Mouse (Mus musculus) liver, adult (tissue): ENCODE data around the gene Orm2.

Source experiments
- GATA4 ChIP-seq: IDR thresholded peaks from 2 replicates; pipeline ENCODE4 v1.6.1; 2014; ENCODE audit warnings: mild to moderate bottlenecking, low read length; ENCODE audit not compliant: insufficient replicate concordance

Orm2 gene

GRCm38 (mm10) chr4:63362150-63362549, at the start of gene Orm2:
Gene Orm2 (plus strand): TSS chr4:63362449.
- no peak for TF ChIP-seq GATA4

GRCm38 (mm10) chr4:63314063-63314462, 48.2 kb upstream of the Orm2 start:
- no peak for TF ChIP-seq GATA4

GRCm38 (mm10) chr4:63316076-63316746, 46.0 kb upstream of the Orm2 start:
- no peak for TF ChIP-seq GATA4

GRCm38 (mm10) chr4:63323275-63323815, 38.9 kb upstream of the Orm2 start:
- TF ChIP-seq GATA4, result no peak

- no peak for TF ChIP-seq GATA4
These were observed 28.8 kb upstream of the Orm2 start for GRCm38 (mm10) chr4:63333403-63333802.

GRCm38 (mm10) chr4:63338414-63339076, 23.7 kb upstream of the Orm2 start:
- TF ChIP-seq GATA4, result no peak

- TF ChIP-seq GATA4, result no peak
These were observed 19.8 kb upstream of the Orm2 start for GRCm38 (mm10) chr4:63342491-63342890.

GRCm38 (mm10) chr4:63343608-63344007, 18.6 kb upstream of the Orm2 start:
- TF ChIP-seq GATA4, result no peak

GRCm38 (mm10) chr4:63344295-63344694, 18.0 kb upstream of the Orm2 start, which contains the start of gene Orm1:
Gene Orm1 (plus strand): TSS chr4:63344560.
- TF ChIP-seq GATA4, result no peak

- no peak for TF ChIP-seq GATA4
These were observed 17.0 kb upstream of the Orm2 start for GRCm38 (mm10) chr4:63345261-63345660.

- no peak for TF ChIP-seq GATA4
These were observed 15.6 kb upstream of the Orm2 start for GRCm38 (mm10) chr4:63346659-63347058.

- TF ChIP-seq GATA4, result no peak
These were observed 13.7 kb upstream of the Orm2 start for GRCm38 (mm10) chr4:63348524-63348923.

GRCm38 (mm10) chr4:63355877-63356665, 6.2 kb upstream of the Orm2 start, which contains the start of gene Orm3:
Gene Orm3 (plus strand): TSS chr4:63356162.
- no peak for TF ChIP-seq GATA4

- TF ChIP-seq GATA4, result no peak
These were observed 5.2 kb upstream of the Orm2 start for GRCm38 (mm10) chr4:63356981-63357570.

- TF ChIP-seq GATA4, result no peak
These were observed 2.4 kb upstream of the Orm2 start for GRCm38 (mm10) chr4:63359861-63360260.

- TF ChIP-seq GATA4, result no peak
These were observed 6.3 kb downstream of the Orm2 start for GRCm38 (mm10) chr4:63368577-63368976.

GRCm38 (mm10) chr4:63370897-63371296, 8.6 kb downstream of the Orm2 start:
- TF ChIP-seq GATA4, result no peak
